ENCODE assay signal across 17 mouse cellular contexts in the genomic region with DNA sequence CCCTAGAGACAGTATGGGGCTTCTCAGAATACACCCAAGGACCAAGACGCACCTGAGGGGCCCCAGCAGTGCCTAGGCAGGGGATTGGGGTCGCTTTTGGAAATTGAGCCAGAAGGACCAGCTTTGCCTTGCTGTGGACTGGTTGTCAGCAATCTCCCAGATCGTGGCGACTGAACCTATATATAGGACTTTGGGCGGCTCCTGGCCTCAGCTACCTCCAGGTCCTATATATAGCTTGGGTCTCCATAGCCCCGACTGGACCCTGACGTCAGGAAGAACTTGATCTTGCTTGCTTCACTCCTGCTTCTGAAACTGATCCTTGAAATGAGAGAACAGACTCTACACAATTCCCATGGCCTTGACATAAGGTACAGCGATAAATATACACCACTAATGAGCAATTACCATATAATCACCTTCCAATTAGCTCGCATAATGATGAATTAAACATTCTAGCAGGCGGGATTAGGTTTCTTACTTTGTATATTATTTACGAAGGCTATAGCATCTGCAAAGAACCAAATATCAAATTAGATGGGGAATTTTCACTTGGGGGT. TPM values are rescaled to one million over a fixed set of nuclear protein-coding genes. Genes with fewer than 3 reads are reported as not detected.
DNase-seq lines count a peak whose midpoint lies in the region; ATAC-seq and TF ChIP-seq lines count a peak whose summit lies in the region.
"Had no signal": no experiment of that assay in that cellular context is flagged by ENCODE, and none has a peak within 500 bp of the region (broad histone marks: within the 10 kb centered on the region; RNA-seq: fewer than 3 reads in every experiment).

No protein-coding gene starts in this region.

- intact Hi-C loops in gastrocnemius, adult 2 months (cut with DNase I), result no loop called here

- peak overlapping the region; percentile 60; the same call in 1 of the 2 replicates for H3K4me2 ChIP-seq in kidney, embryonic 15.5 days
- no peak overlapping the region for H3K4me2 ChIP-seq in embryonic facial prominence, embryonic 12.5 days (replicated peaks)
- H3K4me2 ChIP-seq: liver, embryonic 12.5 days had no signal

- H3K4me1 ChIP-seq in kidney, embryonic 15.5 days, result peaks cover 50% of the 10 kb centered on the region
- H3K4me1 ChIP-seq in embryonic facial prominence, embryonic 12.5 days, result peaks cover 28% of the 10 kb centered on the region
- peaks cover 50% of the 10 kb centered on the region for H3K4me1 ChIP-seq in limb, embryonic 10.5 days
- H3K4me1 ChIP-seq: liver, embryonic 12.5 days had no signal

- H3K9ac ChIP-seq in kidney, embryonic 15.5 days, result 0 out of 2 replicates have a peak overlapping the region, but pooled peaks have one; percentile 15
- no peak overlapping the region for H3K9ac ChIP-seq in embryonic facial prominence, embryonic 12.5 days
- H3K9ac ChIP-seq: liver, embryonic 12.5 days had no signal

- H3K27ac ChIP-seq in gastrocnemius, adult 2 months, result peak overlapping the region; percentile 72
- H3K27ac ChIP-seq in kidney, embryonic 15.5 days, result peak overlapping the region; percentile 84; the same call in 1 of the 2 replicates
- no peak overlapping the region for H3K27ac ChIP-seq in embryonic facial prominence, embryonic 12.5 days
- H3K27ac ChIP-seq in limb, embryonic 10.5 days, result peak overlapping the region; percentile 72; the same call in 1 of the 2 replicates
- H3K27ac ChIP-seq: liver, embryonic 12.5 days had no signal

- peak overlapping the region; percentile 65 for H3K4me3 ChIP-seq in gastrocnemius, adult 2 months
- H3K4me3 ChIP-seq in kidney, embryonic 15.5 days (replicated peaks), result 0 out of 2 replicates have a peak overlapping the region, but pooled peaks have one; percentile 37
- H3K4me3 ChIP-seq in embryonic facial prominence, embryonic 12.5 days, result no peak overlapping the region
- no peak overlapping the region for H3K4me3 ChIP-seq in limb, embryonic 10.5 days
- H3K4me3 ChIP-seq: liver, embryonic 12.5 days; megakaryocyte, embryonic 14.5 days had no signal

- DNase-seq in gastrocnemius, adult 2 months, result peak; percentile 55
- DNase-seq in gastrocnemius, postnatal 4 days (ENCODE audit: low spot score in 2 of 2), result no peak
- no peak for DNase-seq in kidney, postnatal 36 days
- no peak for DNase-seq in limb, embryonic 10.5 days (ENCODE audit: low spot score)
- no peak for DNase-seq in spleen, adult 18-20 months
- DNase-seq in ovary, adult 18-20 months (ENCODE audit: low spot score), result no peak
- DNase-seq: adrenal gland, postnatal 10 days; B cell, adult 2 months; cerebellum, adult 9-11 months; kidney, postnatal 14 days had no signal

- H3K27me3 ChIP-seq in kidney, embryonic 15.5 days, result peaks cover 95% of the 10 kb centered on the region
- peaks cover 76% of the 10 kb centered on the region for H3K27me3 ChIP-seq in embryonic facial prominence, embryonic 12.5 days
- H3K27me3 ChIP-seq in limb, embryonic 10.5 days (ENCODE audit: low read depth, poor library complexity, severe bottlenecking), result peaks cover 99% of the 10 kb centered on the region

- no peak for TF ChIP-seq CTCF in gastrocnemius, adult 2 months (IDR thresholded peaks at IDR 0.05)

- 14% methylated on average over 11 of the region's 11 CpGs for WGBS in kidney, embryonic 15.5 days
- WGBS in embryonic facial prominence, embryonic 12.5 days, result 11% methylated on average over 11 of the region's 11 CpGs
- WGBS in limb, embryonic 10.5 days, result 17% methylated on average over 11 of the region's 11 CpGs

- no peak for ATAC-seq in kidney, embryonic 15.5 days (replicated peaks; ENCODE audit: low FRiP score)
- ATAC-seq in embryonic facial prominence, embryonic 12.5 days (ENCODE audit: insufficient number of reproducible peaks, insufficient read depth, low FRiP score, low TSS enrichment), result peak; percentile 31; the same call in 1 of the 2 replicates
- ATAC-seq: inflammation-experienced regulatory T-cells, adult 6 months; liver, embryonic 12.5 days had no signal

- no peaks in the 10 kb centered on the region for H3K36me3 ChIP-seq in kidney, embryonic 15.5 days
- H3K36me3 ChIP-seq in embryonic facial prominence, embryonic 12.5 days, result no peaks in the 10 kb centered on the region
- H3K36me3 ChIP-seq in limb, embryonic 10.5 days, result no peaks in the 10 kb centered on the region
- H3K36me3 ChIP-seq: liver, embryonic 12.5 days had no signal

- H3K9me3 ChIP-seq in kidney, embryonic 15.5 days (replicated peaks), result no peaks in the 10 kb centered on the region
- no peaks in the 10 kb centered on the region for H3K9me3 ChIP-seq in embryonic facial prominence, embryonic 12.5 days
- no peaks in the 10 kb centered on the region for H3K9me3 ChIP-seq in limb, embryonic 10.5 days (replicated peaks)
- H3K9me3 ChIP-seq: liver, embryonic 12.5 days; megakaryocyte, embryonic 14.5 days had no signal

RNA-seq across cellular contexts. Expression of gene Emx2, which starts 12.0 kb away (rescaled TPM):
- total RNA-seq in gastrocnemius, adult 2 months (2021), result 1 to 10 TPM in 1 of 2 experiments, under 1 TPM in 1; 0.89 to 1.9 TPM
- total RNA-seq in gastrocnemius, postnatal 4 days (2021), result 1 to 10 TPM; 1.2 to 2.2 TPM
- 38.8 TPM in 2 replicates for polyA plus RNA-seq in kidney, embryonic 15.5 days (2015; fragmentation: Nextera tagmentation; extraction: Ambion mirVana)
- polyA plus RNA-seq in embryonic facial prominence, embryonic 12.5 days (2016; fragmentation: Nextera tagmentation; extraction: Ambion mirVana), result 20.6 and 23.7 TPM in 2 replicates
- 12.0 and 12.7 TPM in 2 replicates for polyA plus RNA-seq in limb, embryonic 10.5 days (2016; fragmentation: Nextera tagmentation; extraction: Ambion mirVana)
- polyA plus RNA-seq: heart, embryonic 14.5 days; inflammation-experienced regulatory T-cells, adult 6 months; lung, embryonic 16.5 days had no signal

Comparison
In these comparisons a context has a peak if more than half of its experiments do, and no peak if none do; other contexts are left out.
1. H3K4me3 ChIP-seq: peak in gastrocnemius, adult 2 months (single experiment) and kidney, embryonic 15.5 days (single experiment); none in embryonic facial prominence, embryonic 12.5 days (single experiment) and limb, embryonic 10.5 days (single experiment).